Mouse (Mus musculus) midbrain, embryonic 10.5 days (tissue): Measurements from ENCODE around the gene Gm28230. TPM values are rescaled to one million over a fixed set of nuclear protein-coding genes. Genes with fewer than 3 reads are reported as not detected.

Source experiments
- DNase-seq: peaks from one replicate; pipeline ENCODE4 v3.0.0-alpha.2; 2017; ENCODE audit warnings: low spot score
- H3K27ac ChIP-seq: fragments of 300-500 bp; sonication (generic); replicated peaks from 2 replicates; pipeline ENCODE4 v1.5.1; 2016; ENCODE audit warnings: mild to moderate bottlenecking
- H3K27me3 ChIP-seq: fragments of 300-500 bp; sonication (generic); 2 replicates; pipeline ENCODE4 v1.6.1; 2016; ENCODE audit warnings: low read depth, mild to moderate bottlenecking; ENCODE audit not compliant: poor library complexity, severe bottlenecking
- H3K36me3 ChIP-seq: fragments of 300-500 bp; sonication (generic); 2 replicates; pipeline ENCODE4 v1.6.1; 2016; ENCODE audit warnings: mild to moderate bottlenecking, moderate library complexity
- H3K4me1 ChIP-seq: fragments of 300-500 bp; sonication (generic); 2 replicates; pipeline ENCODE4 v1.6.1; 2016
- H3K4me3 ChIP-seq: fragments of 300-500 bp; sonication (generic); 2 replicates; pipeline ENCODE4 v1.5.1; 2016; ENCODE audit warnings: mild to moderate bottlenecking, moderate library complexity
- H3K9me3 ChIP-seq: fragments of 300-500 bp; sonication (generic); replicated peaks from 2 replicates; pipeline ENCODE4 v1.6.1; 2016; ENCODE audit warnings: mild to moderate bottlenecking
- WGBS: fragments of 180-500 bp; shearing (Covaris S2); methylation state at CpG from one replicate; pipeline ENCODE4 v1.1.7; 2016; 5-methylcytosine and 5-hydroxymethylcytosine counted together
- polyA plus RNA-seq: library from polyadenylated mRNA; unstranded; fragments of >200 nt; fragmentation: Nextera tagmentation; extraction: Ambion mirVana; gene quantifications from 2 replicates; pipeline ENCODE4 v1.2.1, GENCODE M21; 2016

The Gm28230 gene
- polyA plus RNA-seq, 1 experiment from 2014 or later, result not detected

DNA sequence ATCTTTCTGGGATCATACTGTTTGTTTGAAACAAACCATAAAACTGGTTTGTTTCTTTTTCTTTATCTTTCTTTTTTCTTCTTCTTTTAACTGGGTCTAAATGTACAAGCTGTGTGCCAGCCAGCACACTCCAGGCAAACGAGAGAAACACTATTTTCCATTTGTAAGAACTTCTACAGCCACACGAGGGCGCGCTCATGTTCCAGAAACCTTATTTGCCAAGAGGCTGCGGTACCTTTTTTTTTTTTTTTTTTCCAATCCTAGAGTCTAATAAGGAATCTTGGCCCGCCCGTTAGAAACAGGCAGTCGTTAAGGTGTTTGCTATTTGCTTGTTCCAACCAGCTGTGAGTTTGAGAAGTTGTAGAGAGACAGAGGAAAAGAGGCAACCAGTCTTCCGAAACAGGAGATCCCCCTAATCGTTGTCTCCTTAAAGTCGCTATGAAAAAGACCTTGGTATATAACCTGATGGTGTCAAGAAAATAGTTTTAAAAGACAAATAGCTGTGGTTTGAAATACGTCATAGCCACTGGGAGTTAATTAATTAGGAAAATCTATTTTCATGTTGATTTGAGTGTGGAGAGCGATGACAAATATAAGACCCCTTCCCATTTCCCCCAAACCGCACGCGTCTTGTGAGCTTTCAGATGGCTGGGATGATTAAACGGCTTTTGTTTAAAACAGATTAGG is 40.1 kb upstream of the Gm28230 start:
- Histone ChIP-seq H3K4me3 (no peak overlapping the region), H3K27ac (no peak overlapping the region), H3K4me1 (peaks cover 20% of the 10 kb centered on the region), H3K9me3 (no peaks in the 10 kb centered on the region), H3K36me3 (no peaks in the 10 kb centered on the region), H3K27me3 (peaks cover 100% of the 10 kb centered on the region)
- WGBS, result 7% methylated on average over 17 of the region's 17 CpGs
- DNase-seq, result peak; percentile 72

DNA sequence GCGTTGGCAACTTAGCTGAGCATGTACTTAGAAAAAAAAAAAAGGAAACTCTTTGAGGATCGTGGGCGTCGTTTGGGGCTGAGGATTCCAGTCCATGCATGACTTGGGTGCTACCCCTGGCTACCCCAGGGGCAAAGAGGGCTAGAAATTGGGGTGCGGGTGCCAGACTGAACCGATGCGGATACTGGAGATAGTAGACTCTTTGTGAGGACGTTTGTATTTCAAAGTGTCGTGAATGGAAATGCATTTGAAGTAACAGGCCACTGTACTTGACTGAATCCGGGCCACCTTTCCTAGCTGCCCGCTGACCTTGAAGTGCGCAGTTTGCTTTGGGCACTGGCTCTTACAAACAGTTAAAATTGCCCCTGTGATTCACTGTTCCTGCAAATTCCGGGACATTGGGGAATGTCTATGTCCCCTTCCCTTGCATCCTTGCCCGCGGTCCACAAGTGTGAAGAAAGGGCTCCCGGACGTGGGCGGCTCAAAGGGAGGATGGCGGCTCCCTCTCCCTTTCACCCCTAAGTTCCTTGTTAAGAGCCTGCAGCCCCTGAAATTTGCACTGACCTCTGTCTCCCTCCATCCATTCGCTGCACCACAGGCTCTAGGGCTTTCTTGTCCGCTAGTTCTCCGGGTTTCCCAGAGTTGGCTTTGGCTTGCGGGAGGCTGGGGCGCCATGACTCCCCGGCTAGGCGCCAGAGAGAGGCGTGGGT is 39.4 kb upstream of the Gm28230 start:
- peak; percentile 49 for DNase-seq
- no peak overlapping the region for H3K27ac ChIP-seq
- H3K4me3 ChIP-seq, result no peak overlapping the region
- no peaks in the 10 kb centered on the region for H3K9me3 ChIP-seq
- H3K4me1 ChIP-seq, result peaks cover 17% of the 10 kb centered on the region
- no peaks in the 10 kb centered on the region for H3K36me3 ChIP-seq
- H3K27me3 ChIP-seq, result peaks cover 100% of the 10 kb centered on the region
- WGBS, result under 1% methylated on average over 27 of the region's 27 CpGs

DNA sequence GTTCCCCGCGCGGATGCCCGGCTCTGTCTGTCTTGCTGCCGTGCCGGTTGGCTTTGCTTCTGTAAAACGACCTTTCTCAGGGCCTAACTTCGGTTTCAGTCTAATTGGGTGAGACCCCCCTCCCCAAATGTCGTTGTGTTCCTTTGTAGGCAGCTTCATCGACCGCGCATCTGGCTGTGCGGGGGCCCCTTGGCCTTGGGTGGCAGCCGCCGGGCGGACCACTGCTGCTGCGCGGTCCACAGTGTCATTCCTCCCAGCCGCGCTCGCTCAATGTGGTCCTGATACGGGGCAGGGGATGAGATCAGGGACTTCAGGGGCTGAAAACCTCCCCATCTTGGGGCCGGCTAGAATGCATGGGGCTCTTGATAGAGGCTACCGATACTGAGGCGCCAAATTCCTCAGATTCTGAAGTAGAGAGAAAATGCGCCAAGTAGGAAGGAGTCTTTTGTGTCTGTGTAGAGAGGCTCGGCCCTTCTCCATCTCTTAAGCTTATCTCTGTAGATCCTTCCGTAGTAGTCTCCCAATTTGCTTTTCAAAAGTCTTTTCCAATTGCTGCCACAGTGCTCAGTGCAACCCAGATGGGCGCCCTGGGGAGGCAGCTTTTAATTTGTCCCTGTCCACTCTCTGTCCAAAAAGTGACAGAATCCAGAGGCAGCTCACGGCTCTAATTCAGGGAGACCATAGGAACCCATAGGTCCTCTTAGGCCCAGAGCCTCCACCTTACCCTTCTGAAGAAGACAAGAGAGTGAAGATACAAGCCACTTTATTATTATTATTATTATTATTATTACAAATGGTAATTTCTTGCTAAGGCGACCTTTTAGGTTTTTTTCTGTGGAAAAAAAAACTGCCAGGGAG is 38.6 kb upstream of the Gm28230 start:
- DNase-seq, result no peak
- WGBS, result under 1% methylated on average over 31 of the region's 31 CpGs
- no peak overlapping the region for H3K4me3 ChIP-seq

GRCm38 (mm10) chr2:74688795-74689573 is 37.5 kb upstream of the Gm28230 start:
- DNase-seq, result no peak
- no peak overlapping the region for H3K4me3 ChIP-seq
- no peaks in the 10 kb centered on the region for H3K9me3 ChIP-seq
- WGBS, result 5% methylated on average over 12 of the region's 12 CpGs
- H3K27me3 ChIP-seq, result peaks cover 100% of the 10 kb centered on the region
- peaks cover 8% of the 10 kb centered on the region for H3K4me1 ChIP-seq
- no peaks in the 10 kb centered on the region for H3K36me3 ChIP-seq
- H3K27ac ChIP-seq, result no peak overlapping the region

More for the DNA sequence above, 38.6 kb upstream of the Gm28230 start:
- peaks cover 9% of the 10 kb centered on the region for H3K4me1 ChIP-seq
- H3K27ac ChIP-seq, result no peak overlapping the region
- peaks cover 100% of the 10 kb centered on the region for H3K27me3 ChIP-seq
- no peaks in the 10 kb centered on the region for H3K36me3 ChIP-seq
- H3K9me3 ChIP-seq, result no peaks in the 10 kb centered on the region

- no peaks in the 10 kb centered on the region for H3K9me3 ChIP-seq
- H3K27me3 ChIP-seq, result peaks cover 100% of the 10 kb centered on the region
- no peaks in the 10 kb centered on the region for H3K36me3 ChIP-seq
- no peak for DNase-seq
- H3K27ac ChIP-seq, result no peak overlapping the region
- WGBS, result 1% methylated on average over 24 of the region's 24 CpGs
- no peak overlapping the region for H3K4me3 ChIP-seq
- peaks cover 8% of the 10 kb centered on the region for H3K4me1 ChIP-seq
Measured at GRCm38 (mm10) chr2:74689574-74690337, 36.8 kb upstream of the Gm28230 start.

DNA sequence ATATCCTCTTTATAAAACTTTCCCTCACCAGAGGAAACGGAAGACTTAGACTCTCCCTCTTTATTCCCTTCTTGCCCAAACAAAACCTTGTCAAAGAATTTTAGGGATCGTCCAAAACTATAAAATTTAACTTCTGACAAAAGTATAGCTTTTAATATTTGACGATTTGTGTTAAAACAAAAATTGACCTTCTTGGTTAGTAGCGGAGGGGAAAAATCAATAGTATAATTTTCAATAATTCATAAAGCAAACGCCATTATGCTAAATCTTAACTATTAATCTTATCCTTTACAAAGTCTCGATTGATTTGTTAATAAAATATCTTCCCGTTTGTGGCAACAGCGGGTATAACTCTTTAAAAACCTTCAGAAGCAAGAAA is 36.2 kb upstream of the Gm28230 start:
- DNase-seq, result no peak
- no peak overlapping the region for H3K4me3 ChIP-seq
- 9% methylated on average over 8 of the region's 8 CpGs for WGBS

DNA sequence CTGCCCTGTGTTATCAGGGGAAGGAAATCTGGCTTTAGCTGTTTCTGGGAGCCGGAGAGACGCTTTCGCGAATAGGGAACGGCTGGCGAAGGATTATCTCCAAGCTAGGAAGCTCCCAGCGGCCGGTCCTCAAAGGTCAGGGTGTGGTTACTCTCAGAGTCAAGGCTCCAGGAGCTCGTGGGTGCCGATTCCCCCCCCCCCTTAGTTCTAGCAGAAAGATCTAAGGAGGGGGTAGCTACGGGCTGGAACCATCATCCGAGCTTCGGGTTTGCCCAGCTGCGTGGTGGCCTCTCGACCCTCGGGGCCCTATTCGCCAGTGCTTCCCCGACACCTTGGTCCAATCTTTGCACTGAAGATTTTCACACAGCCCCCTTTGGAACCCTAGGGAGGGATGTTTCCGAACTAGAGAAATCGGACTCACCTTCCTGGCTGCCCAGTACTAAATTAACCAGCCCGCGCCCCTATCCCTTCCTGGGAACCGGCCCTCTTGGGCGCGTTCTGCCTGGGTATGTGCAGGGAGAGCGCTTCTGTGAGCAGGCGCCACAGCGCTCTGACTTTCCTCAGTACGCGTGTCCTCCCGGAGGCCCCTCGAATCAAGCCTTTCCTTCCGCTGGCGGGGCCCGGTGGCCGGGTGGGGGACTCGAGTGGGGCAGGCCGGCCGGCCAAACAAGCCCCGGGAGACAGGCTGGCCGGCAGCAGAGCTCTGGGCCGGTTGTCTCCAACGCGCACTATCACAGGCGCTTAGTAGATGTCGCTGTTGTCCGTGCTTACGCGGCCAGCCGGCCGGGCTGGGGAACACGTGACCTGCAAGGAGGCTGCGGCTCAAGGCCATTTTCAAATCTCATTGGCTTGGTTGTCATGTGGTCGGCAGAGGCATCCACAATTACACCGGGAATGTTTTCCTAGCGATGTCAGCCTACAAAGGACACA is 35.2 kb upstream of the Gm28230 start, which contains the start of gene Hoxd10:
TSS of gene Hoxd10 (plus strand) at position 903 of the 930 bp plus-strand sequence.
- Histone ChIP-seq H3K9me3 (no peaks in the 10 kb centered on the region), H3K27ac (no peak within 1 kb of the TSS), H3K4me1 (peaks cover 8% of the 10 kb centered on the region), H3K27me3 (peaks cover 100% of the 10 kb centered on the region), H3K4me3 (peak within 1 kb of the TSS; percentile 36; the same call in 1 of the 2 replicates), H3K36me3 (no peaks in the 10 kb centered on the region)
- WGBS, result under 1% methylated on average over 56 of the region's 56 CpGs
- DNase-seq, result peak; percentile 88

More for the DNA sequence above, 36.2 kb upstream of the Gm28230 start:
- H3K4me1 ChIP-seq, result peaks cover 8% of the 10 kb centered on the region
- H3K27ac ChIP-seq, result no peak overlapping the region
- no peaks in the 10 kb centered on the region for H3K36me3 ChIP-seq
- peaks cover 100% of the 10 kb centered on the region for H3K27me3 ChIP-seq
- no peaks in the 10 kb centered on the region for H3K9me3 ChIP-seq

DNA sequence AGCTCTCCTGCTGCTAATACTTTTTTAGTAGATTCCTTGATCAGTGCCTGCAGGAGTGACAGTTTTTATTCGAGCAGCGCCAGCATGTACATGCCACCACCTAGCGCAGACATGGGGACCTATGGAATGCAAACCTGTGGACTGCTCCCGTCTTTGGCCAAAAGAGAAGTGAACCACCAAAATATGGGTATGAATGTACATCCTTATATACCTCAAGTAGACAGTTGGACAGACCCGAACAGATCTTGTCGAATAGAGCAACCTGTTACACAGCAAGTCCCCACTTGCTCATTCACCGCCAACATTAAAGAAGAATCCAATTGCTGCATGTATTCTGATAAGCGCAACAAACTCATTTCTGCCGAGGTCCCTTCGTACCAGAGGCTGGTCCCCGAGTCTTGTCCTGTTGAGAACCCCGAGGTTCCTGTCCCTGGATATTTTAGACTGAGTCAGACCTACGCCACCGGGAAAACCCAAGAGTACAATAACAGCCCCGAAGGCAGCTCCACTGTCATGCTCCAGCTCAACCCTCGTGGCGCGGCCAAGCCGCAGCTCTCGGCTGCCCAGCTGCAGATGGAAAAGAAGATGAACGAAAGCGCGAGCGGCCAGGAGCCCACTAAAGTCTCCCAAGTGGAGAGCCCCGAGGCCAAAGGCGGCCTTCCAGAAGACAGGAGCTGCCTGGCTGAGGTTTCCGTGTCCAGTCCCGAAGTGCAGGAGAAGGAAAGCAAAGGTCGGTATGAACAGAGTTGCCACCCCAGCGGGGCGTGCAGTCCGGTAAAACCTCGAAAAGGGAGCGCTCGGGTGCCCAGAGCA is 34.3 kb upstream of the Gm28230 start:
- Histone ChIP-seq H3K4me3 (no peak overlapping the region), H3K27ac (no peak overlapping the region), H3K9me3 (no peaks in the 10 kb centered on the region), H3K4me1 (peaks cover 8% of the 10 kb centered on the region), H3K27me3 (peaks cover 100% of the 10 kb centered on the region), H3K36me3 (no peaks in the 10 kb centered on the region)
- WGBS, result 5% methylated on average over 35 of the region's 35 CpGs
- no peak for DNase-seq

GRCm38 (mm10) chr2:74692808-74693431 is 33.6 kb upstream of the Gm28230 start:
- 2% methylated on average over 20 of the region's 20 CpGs for WGBS
- DNase-seq, result no peak
- H3K4me3 ChIP-seq, result no peak overlapping the region

DNA sequence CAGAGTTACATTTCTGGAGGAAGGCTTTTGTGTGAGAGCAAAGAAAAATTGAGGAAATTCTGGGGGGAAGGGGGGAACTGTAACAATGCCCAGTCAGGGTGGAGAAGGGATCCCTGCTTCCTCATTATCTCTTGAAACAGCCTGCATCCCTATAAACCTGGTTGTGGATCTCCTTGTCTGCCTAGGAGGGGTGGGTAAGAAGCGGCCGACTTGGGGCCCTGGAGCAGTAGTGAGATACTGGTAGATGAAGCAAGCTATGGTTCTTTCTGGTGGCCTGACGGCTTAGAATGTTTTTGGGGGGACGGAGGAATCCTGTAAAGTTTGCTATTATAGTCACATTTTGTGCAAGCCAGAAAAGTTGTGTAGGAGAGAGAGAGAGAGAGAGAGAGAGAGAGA is 33.1 kb upstream of the Gm28230 start:
- Histone ChIP-seq H3K4me3 (no peak overlapping the region), H3K27ac (no peak overlapping the region), H3K9me3 (no peaks in the 10 kb centered on the region), H3K4me1 (peaks cover 18% of the 10 kb centered on the region), H3K36me3 (no peaks in the 10 kb centered on the region), H3K27me3 (peaks cover 100% of the 10 kb centered on the region)
- WGBS, result 9% methylated on average over 4 of the region's 4 CpGs
- DNase-seq, result peak; percentile 24

More at GRCm38 (mm10) chr2:74692808-74693431, 33.6 kb upstream of the Gm28230 start:
- Histone ChIP-seq H3K36me3 (no peaks in the 10 kb centered on the region), H3K9me3 (no peaks in the 10 kb centered on the region), H3K27me3 (peaks cover 100% of the 10 kb centered on the region), H3K27ac (no peak overlapping the region), H3K4me1 (peaks cover 13% of the 10 kb centered on the region)
